ENCODE assay signal across 21 mouse cellular contexts in genomic region chr6:141245089-141245488, GRCm38 (mm10). TPM values are rescaled to one million over a fixed set of nuclear protein-coding genes. Genes with fewer than 3 reads are reported as not detected.
DNase-seq lines count a peak whose midpoint lies in the region; ATAC-seq and TF ChIP-seq lines count a peak whose summit lies in the region.
"Had no signal": no experiment of that assay in that cellular context is flagged by ENCODE, and none has a peak within 500 bp of the region (broad histone marks: within the 10 kb centered on the region; RNA-seq: fewer than 3 reads in every experiment).

No protein-coding gene starts in this region.

- no peak overlapping the region for H3K9ac ChIP-seq in hindbrain, postnatal 0 days (replicated peaks; ENCODE audit: low read length)
- H3K9ac ChIP-seq: embryonic facial prominence, embryonic 12.5 days; forebrain, embryonic 12.5 days; heart, embryonic 13.5 days had no signal

- H3K9me3 ChIP-seq in hindbrain, postnatal 0 days (ENCODE audit: low read length) = no peaks in the 10 kb centered on the region
- H3K9me3 ChIP-seq: embryonic facial prominence, embryonic 12.5 days; forebrain, embryonic 12.5 days; heart, embryonic 13.5 days had no signal

- H3K27ac ChIP-seq in hindbrain, postnatal 0 days = no peak overlapping the region
- H3K27ac ChIP-seq: embryonic facial prominence, embryonic 12.5 days; forebrain, embryonic 12.5 days; heart, embryonic 13.5 days had no signal

- no peak for TF ChIP-seq POLR2A in lung, adult 2 months (IDR thresholded peaks at IDR 0.05; ENCODE audit: borderline replicate concordance, extremely low read depth, low read depth, low read length)

- H3K4me1 ChIP-seq in lung, adult 2 months (ENCODE audit: control insufficient read depth, insufficient read depth, low read length) = no peaks in the 10 kb centered on the region
- H3K4me1 ChIP-seq in hindbrain, postnatal 0 days (ENCODE audit: insufficient read depth, low read length) = no peaks in the 10 kb centered on the region

- intact Hi-C loops in heart, postnatal 36 days (cut with DNase I) = loop anchor here (5.0 kb wide), 3 partner anchors 202 to 323 kb away; no protein-coding TSS in a partner anchor

- no peak overlapping the region for H3K4me2 ChIP-seq in hindbrain, postnatal 0 days (ENCODE audit: low read depth, low read length)
- H3K4me2 ChIP-seq: embryonic facial prominence, embryonic 12.5 days; forebrain, embryonic 12.5 days; heart, embryonic 13.5 days had no signal

- DNase-seq in heart, adult 11 months = peak; percentile 85
- no peak for DNase-seq in heart, postnatal 36 days
- DNase-seq in lung, adult 2 months = no peak
- DNase-seq in lung, postnatal 4 days = no peak
- peak; percentile 20 for DNase-seq in ZHBTc4 (ENCODE audit: low read depth, low spot score)
- peak; percentile 26 for DNase-seq in lung, postnatal 25 days (ENCODE audit: low spot score)
- DNase-seq in layer of hippocampus, adult 9-11 months = no peak
- DNase-seq in hindbrain, postnatal 0 days (ENCODE audit: low spot score) = no peak
- DNase-seq: adrenal gland, postnatal 10 days; B cell, adult 2 months; cerebellum, adult 11-12 months; cerebellum, adult 9-10 months; cerebellum, postnatal 25 days; gastrocnemius, postnatal 10 days; heart, postnatal 10 days had no signal

- ATAC-seq in hindbrain, postnatal 0 days = no peak
- ATAC-seq: forebrain, embryonic 16.5 days; hindbrain, embryonic 16.5 days; Patski had no signal

- 57% methylated on average over 4 of the region's 4 CpGs for WGBS in lung, adult 2 months
- WGBS in hindbrain, postnatal 0 days = 89% methylated on average over 4 of the region's 4 CpGs

- H3K4me3 ChIP-seq in lung, adult 2 months (replicated peaks; ENCODE audit: extremely low read depth, low read depth, low read length) = no peak overlapping the region
- no peak overlapping the region for H3K4me3 ChIP-seq in hindbrain, postnatal 0 days (ENCODE audit: low read length)
- H3K4me3 ChIP-seq: embryonic facial prominence, embryonic 12.5 days; forebrain, embryonic 12.5 days; heart, embryonic 13.5 days had no signal

- H3K27me3 ChIP-seq in hindbrain, postnatal 0 days (ENCODE audit: insufficient read depth, low read length) = no peaks in the 10 kb centered on the region
- H3K27me3 ChIP-seq: embryonic facial prominence, embryonic 12.5 days; heart, embryonic 13.5 days had no signal

- no peaks in the 10 kb centered on the region for H3K36me3 ChIP-seq in hindbrain, postnatal 0 days (ENCODE audit: insufficient read depth, low read length)
- H3K36me3 ChIP-seq: embryonic facial prominence, embryonic 12.5 days; forebrain, embryonic 12.5 days had no signal

- TF ChIP-seq CTCF in lung, adult 2 months (IDR thresholded peaks at IDR 0.05; ENCODE audit: insufficient read depth, low read length) = 0 out of 2 replicates have a peak, but pooled peaks have one; percentile 23
- TF ChIP-seq CTCF in hindbrain, postnatal 0 days (IDR thresholded peaks at IDR 0.05; ENCODE audit: low read depth) = no peak; the same call in 1 of the 2 replicates

RNA-seq across cellular contexts. Expression of gene Pde3a, which starts 4.0 kb away (rescaled TPM):
- 10 to 100 TPM; 51.1 to 64.5 TPM for total RNA-seq in heart, postnatal 36 days (2021)
- polyA plus RNA-seq in lung, adult 2 months (2012; rRNA removed) = 22.7 and 25.8 TPM in 2 replicates
- 12.5 and 15.0 TPM in 2 replicates for total RNA-seq in hindbrain, postnatal 0 days (2014; rRNA removed)
- 1.9 and 2.1 TPM in 2 replicates for polyA plus RNA-seq in hindbrain, postnatal 0 days (2015; fragmentation: Nextera tagmentation; extraction: Ambion mirVana)

Comparison
In these comparisons a context has a peak if more than half of its experiments do, and no peak if none do; other contexts are left out.
1. DNase-seq: peak in heart, adult 11 months (single experiment), ZHBTc4 (single experiment) and lung, postnatal 25 days (single experiment); none in heart, postnatal 36 days (0 of 2), lung, adult 2 months (single experiment), lung, postnatal 4 days (0 of 2), layer of hippocampus, adult 9-11 months (single experiment) and hindbrain, postnatal 0 days (single experiment).